Mouse (Mus musculus) forebrain, embryonic 15.5 days (tissue): ENCODE results near the gene Cmss1. TPM values are rescaled to one million over a fixed set of nuclear protein-coding genes. Genes with fewer than 3 reads are reported as not detected.

Experiments used
- ATAC-seq: fragments of 200-750 bp; cut with Nextera tagmentation; replicated peaks from 2 replicates; pipeline ENCODE4 v1.8.0; 2017; ENCODE audit warnings: mild to moderate bottlenecking, moderate TSS enrichment, moderate library complexity
- H3K27ac ChIP-seq: fragments of 300-500 bp; sonication (generic); replicated peaks from 2 replicates; pipeline ENCODE4 v1.5.1; 2015; ENCODE audit warnings: mild to moderate bottlenecking, inconsistent platforms
- H3K27me3 ChIP-seq: fragments of 300-500 bp; sonication (generic); 2 replicates; pipeline ENCODE4 v1.6.1; 2015; ENCODE audit warnings: inconsistent platforms
- H3K36me3 ChIP-seq: fragments of 300-500 bp; sonication (generic); 2 replicates; pipeline ENCODE4 v1.6.1; 2015; ENCODE audit warnings: mild to moderate bottlenecking, inconsistent platforms
- H3K4me1 ChIP-seq: fragments of 300-500 bp; sonication (generic); 2 replicates; pipeline ENCODE4 v1.6.1; 2015; ENCODE audit warnings: inconsistent platforms
- H3K4me2 ChIP-seq: fragments of 300-500 bp; sonication (generic); replicated peaks from 2 replicates; pipeline ENCODE4 v1.6.1; 2015; ENCODE audit warnings: mild to moderate bottlenecking, inconsistent platforms
- H3K4me3 ChIP-seq: fragments of 300-500 bp; sonication (generic); 2 replicates; pipeline ENCODE4 v1.5.1; 2015; ENCODE audit warnings: mild to moderate bottlenecking, inconsistent platforms
- H3K9ac ChIP-seq: fragments of 300-500 bp; sonication (generic); replicated peaks from 2 replicates; pipeline ENCODE4 v1.6.1; 2015; ENCODE audit warnings: mild to moderate bottlenecking, inconsistent platforms
- H3K9me3 ChIP-seq: fragments of 300-500 bp; sonication (generic); 2 replicates; pipeline ENCODE4 v1.6.1; 2016; ENCODE audit warnings: inconsistent platforms
- WGBS: fragments of 180-500 bp; shearing (Covaris S2); methylation state at CpG from one replicate; pipeline ENCODE4 v1.1.7; 2015; ENCODE audit warnings: mixed read lengths; 5-methylcytosine and 5-hydroxymethylcytosine counted together
- polyA plus RNA-seq: library from polyadenylated mRNA; unstranded; fragments of >200 nt; fragmentation: Nextera tagmentation; extraction: Ambion mirVana; gene quantifications from 2 replicates; pipeline ENCODE4 v1.2.1, GENCODE M21; 2015

The Cmss1 gene
- polyA plus RNA-seq, 1 experiment from 2014 or later: 41.8 TPM

- H3K9ac ChIP-seq: no peak overlapping the region
- no peaks in the 10 kb centered on the region for H3K9me3 ChIP-seq
- H3K4me1 ChIP-seq: 0 out of 2 replicates have a peak, but pooled peaks cover 2% of the 10 kb centered on the region
- no peak for ATAC-seq
- no peaks in the 10 kb centered on the region for H3K36me3 ChIP-seq
- H3K4me3 ChIP-seq: no peak overlapping the region
- no peak overlapping the region for H3K4me2 ChIP-seq
- H3K27me3 ChIP-seq: no peaks in the 10 kb centered on the region
- 35% methylated on average over 3 of the region's 3 CpGs for WGBS
- H3K27ac ChIP-seq: no peak overlapping the region
Observed at GRCm38 (mm10) chr16:57314236-57314635, 292.4 kb downstream of the Cmss1 start.

GRCm38 (mm10) chr16:57313487-57313886 lies 293.2 kb downstream of the Cmss1 start:
- no peaks in the 10 kb centered on the region for H3K27me3 ChIP-seq
- no peak overlapping the region for H3K4me2 ChIP-seq
- H3K4me1 ChIP-seq: 0 out of 2 replicates have a peak, but pooled peaks cover 2% of the 10 kb centered on the region
- H3K27ac ChIP-seq: no peak overlapping the region
- 90% methylated on average over 3 of the region's 3 CpGs for WGBS
- no peaks in the 10 kb centered on the region for H3K36me3 ChIP-seq
- no peak overlapping the region for H3K9ac ChIP-seq
- H3K9me3 ChIP-seq: no peaks in the 10 kb centered on the region
- ATAC-seq: no peak
- no peak overlapping the region for H3K4me3 ChIP-seq

- H3K4me1 ChIP-seq: 0 out of 2 replicates have a peak, but pooled peaks cover 2% of the 10 kb centered on the region
- H3K4me3 ChIP-seq: no peak overlapping the region
- H3K4me2 ChIP-seq: no peak overlapping the region
- H3K9me3 ChIP-seq: no peaks in the 10 kb centered on the region
- no peaks in the 10 kb centered on the region for H3K27me3 ChIP-seq
- no peak overlapping the region for H3K9ac ChIP-seq
- ATAC-seq: no peak
- H3K27ac ChIP-seq: no peak overlapping the region
- WGBS: 91% methylated on average over 2 of the region's 2 CpGs
- H3K36me3 ChIP-seq: no peaks in the 10 kb centered on the region
Observed at GRCm38 (mm10) chr16:57312130-57312529, 294.5 kb downstream of the Cmss1 start.

GRCm38 (mm10) chr16:57305463-57305862 lies 301.2 kb downstream of the Cmss1 start:
- no peak overlapping the region for H3K4me3 ChIP-seq
- H3K9ac ChIP-seq: no peak overlapping the region
- H3K27ac ChIP-seq: no peak overlapping the region
- H3K27me3 ChIP-seq: no peaks in the 10 kb centered on the region
- ATAC-seq: no peak
- no peaks in the 10 kb centered on the region for H3K36me3 ChIP-seq
- H3K4me1 ChIP-seq: no peaks in the 10 kb centered on the region
- H3K4me2 ChIP-seq: no peak overlapping the region
- no peaks in the 10 kb centered on the region for H3K9me3 ChIP-seq
- 85% methylated on average over 6 of the region's 6 CpGs for WGBS

- no peaks in the 10 kb centered on the region for H3K36me3 ChIP-seq
- H3K9me3 ChIP-seq: no peaks in the 10 kb centered on the region
- 73% methylated on average over 19 of the region's 19 CpGs for WGBS
- no peak; the same call in 1 of the 2 replicates for ATAC-seq
- H3K4me3 ChIP-seq: no peak overlapping the region
- H3K4me2 ChIP-seq: no peak overlapping the region
- no peak overlapping the region for H3K27ac ChIP-seq
- H3K27me3 ChIP-seq: no peaks in the 10 kb centered on the region
- no peaks in the 10 kb centered on the region for H3K4me1 ChIP-seq
- no peak overlapping the region for H3K9ac ChIP-seq
Observed at GRCm38 (mm10) chr16:57303716-57304115, 302.9 kb downstream of the Cmss1 start.

GRCm38 (mm10) chr16:57302792-57303698 lies 303.6 kb downstream of the Cmss1 start:
- WGBS: 74% methylated on average over 25 of the region's 25 CpGs
- H3K4me3 ChIP-seq: no peak overlapping the region
- no peaks in the 10 kb centered on the region for H3K36me3 ChIP-seq
- H3K27me3 ChIP-seq: no peaks in the 10 kb centered on the region
- ATAC-seq: 0 out of 2 replicates have a peak, but pooled peaks have one; percentile 41
- no peak overlapping the region for H3K27ac ChIP-seq
- no peak overlapping the region for H3K9ac ChIP-seq
- H3K4me1 ChIP-seq: no peaks in the 10 kb centered on the region
- H3K4me2 ChIP-seq: no peak overlapping the region
- no peaks in the 10 kb centered on the region for H3K9me3 ChIP-seq

GRCm38 (mm10) chr16:57301512-57302115 lies 305.1 kb downstream of the Cmss1 start:
- H3K4me3 ChIP-seq: no peak overlapping the region
- no peaks in the 10 kb centered on the region for H3K9me3 ChIP-seq
- no peak overlapping the region for H3K27ac ChIP-seq
- WGBS: 86% methylated on average over 9 of the region's 9 CpGs
- no peaks in the 10 kb centered on the region for H3K4me1 ChIP-seq
- no peaks in the 10 kb centered on the region for H3K36me3 ChIP-seq
- no peaks in the 10 kb centered on the region for H3K27me3 ChIP-seq
- H3K9ac ChIP-seq: no peak overlapping the region
- H3K4me2 ChIP-seq: no peak overlapping the region
- ATAC-seq: no peak

- Histone ChIP-seq H3K4me3 (no peak overlapping the region), H3K4me2 (no peak overlapping the region), H3K4me1 (no peaks in the 10 kb centered on the region), H3K9ac (no peak overlapping the region), H3K27me3 (no peaks in the 10 kb centered on the region), H3K36me3 (no peaks in the 10 kb centered on the region), H3K9me3 (no peaks in the 10 kb centered on the region), H3K27ac (no peak overlapping the region)
- ATAC-seq: no peak
- 87% methylated on average over 10 of the region's 10 CpGs for WGBS
Observed at GRCm38 (mm10) chr16:57295216-57295934, 311.3 kb downstream of the Cmss1 start.

GRCm38 (mm10) chr16:57292765-57293164 lies 313.9 kb downstream of the Cmss1 start, which contains the start of gene Tmem30c:
Tmem30c (minus strand) TSS chr16:57292865.
- no peak within 1 kb of the TSS for H3K4me3 ChIP-seq
- no peak within 1 kb of the TSS for H3K27ac ChIP-seq
- no peaks in the 10 kb centered on the region for H3K9me3 ChIP-seq
- no peak within 1 kb of the TSS for H3K9ac ChIP-seq
- no peaks in the 10 kb centered on the region for H3K4me1 ChIP-seq
- no peak for ATAC-seq
- no peaks in the 10 kb centered on the region for H3K36me3 ChIP-seq
- 78% methylated on average over 2 of the region's 2 CpGs for WGBS
- H3K4me2 ChIP-seq: no peak within 1 kb of the TSS
- no peaks in the 10 kb centered on the region for H3K27me3 ChIP-seq

GRCm38 (mm10) chr16:57292296-57292695 lies 314.4 kb downstream of the Cmss1 start:
- H3K4me1 ChIP-seq: no peaks in the 10 kb centered on the region
- no peak overlapping the region for H3K4me2 ChIP-seq
- no peak for ATAC-seq
- H3K36me3 ChIP-seq: no peaks in the 10 kb centered on the region
- H3K9ac ChIP-seq: no peak overlapping the region
- H3K27me3 ChIP-seq: no peaks in the 10 kb centered on the region
- H3K27ac ChIP-seq: no peak overlapping the region
- no peak overlapping the region for H3K4me3 ChIP-seq
- H3K9me3 ChIP-seq: no peaks in the 10 kb centered on the region
- WGBS: 64% methylated on average over 4 of the region's 4 CpGs

- no peaks in the 10 kb centered on the region for H3K4me1 ChIP-seq
- no peaks in the 10 kb centered on the region for H3K27me3 ChIP-seq
- 92% methylated on average over 5 of the region's 5 CpGs for WGBS
Observed at GRCm38 (mm10) chr16:57291696-57292095, 315.0 kb downstream of the Cmss1 start.

GRCm38 (mm10) chr16:57281417-57281816 lies 325.2 kb downstream of the Cmss1 start:
- H3K4me1 ChIP-seq: no peaks in the 10 kb centered on the region
- no peaks in the 10 kb centered on the region for H3K36me3 ChIP-seq
- H3K27me3 ChIP-seq: no peaks in the 10 kb centered on the region
- no peak overlapping the region for H3K4me3 ChIP-seq
- WGBS: 83% methylated on average over 8 of the region's 8 CpGs
- ATAC-seq: no peak
- H3K27ac ChIP-seq: no peak overlapping the region
- no peak overlapping the region for H3K4me2 ChIP-seq
- no peak overlapping the region for H3K9ac ChIP-seq
- H3K9me3 ChIP-seq: no peaks in the 10 kb centered on the region

More at GRCm38 (mm10) chr16:57291696-57292095, 315.0 kb downstream of the Cmss1 start:
- Histone ChIP-seq H3K4me3 (no peak overlapping the region), H3K4me2 (no peak overlapping the region), H3K9ac (no peak overlapping the region), H3K9me3 (no peaks in the 10 kb centered on the region), H3K27ac (no peak overlapping the region), H3K36me3 (no peaks in the 10 kb centered on the region)
- ATAC-seq: no peak
